Mouse (Mus musculus): ENCODE measurements around the gene Hist1h2ai. TPM values are rescaled to one million over a fixed set of nuclear protein-coding genes. Genes with fewer than 3 reads are reported as not detected.
A peak's percentile ranks its signal among the peaks of the same experiment; 100 is the strongest.
"Not testable (repeated sequence)": the region's sequence is repeated elsewhere in the genome, so short reads cannot be mapped to it uniquely, and the experiment has no call there.

Gene Hist1h2ai
- polyA plus RNA-seq, 1 experiment from 2014 or later: not detected

DNA sequence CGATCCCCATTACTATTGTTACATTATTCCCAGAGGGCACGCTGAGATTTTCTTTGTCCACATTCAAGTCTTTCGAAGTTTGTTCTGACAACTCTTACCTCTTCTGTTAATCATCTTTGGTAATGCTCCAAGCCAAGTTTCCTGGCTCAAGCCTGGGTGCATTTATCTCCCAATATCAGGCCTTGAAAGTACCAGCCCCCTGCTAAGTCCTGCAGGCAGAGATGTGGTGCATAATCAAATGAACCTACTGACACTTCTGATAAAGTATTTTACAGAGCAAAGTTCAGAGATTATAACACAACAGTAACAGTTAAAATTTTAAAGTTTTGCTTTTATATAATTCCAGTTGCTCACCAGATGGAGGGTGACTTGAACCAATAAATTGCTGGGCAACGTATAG is 4.5 kb upstream of the Hist1h2ai start:
- peaks cover 8% of the 10 kb centered on the region; the same call in 1 of the 2 replicates for H3K4me1 ChIP-seq (ENCODE audit: insufficient read depth, low read depth, low read length)
- no peaks in the 10 kb centered on the region for H3K27me3 ChIP-seq (replicated peaks; ENCODE audit: insufficient read depth, low read length)
- H3K9me3 ChIP-seq (ENCODE audit: low read length): no peaks in the 10 kb centered on the region
- no peak overlapping the region for H3K27ac ChIP-seq (ENCODE audit: low read length)
- no peaks in the 10 kb centered on the region for H3K36me3 ChIP-seq (ENCODE audit: insufficient read depth, low read length)
- no peak overlapping the region for H3K9ac ChIP-seq (replicated peaks; ENCODE audit: low read depth)
- peak overlapping the region; percentile 60 for H3K4me2 ChIP-seq (replicated peaks; ENCODE audit: low read depth, low read length)
- no peak for ATAC-seq
- WGBS: 31% methylated on average over 4 of the region's 4 CpGs
- TF ChIP-seq CTCF (IDR thresholded peaks at IDR 0.05): no peak
- no peak for TF ChIP-seq EP300 (IDR thresholded peaks at IDR 0.05)
- H3K4me3 ChIP-seq (ENCODE audit: low read depth, low read length): no peak overlapping the region
- no peak for DNase-seq (ENCODE audit: low spot score)

DNA sequence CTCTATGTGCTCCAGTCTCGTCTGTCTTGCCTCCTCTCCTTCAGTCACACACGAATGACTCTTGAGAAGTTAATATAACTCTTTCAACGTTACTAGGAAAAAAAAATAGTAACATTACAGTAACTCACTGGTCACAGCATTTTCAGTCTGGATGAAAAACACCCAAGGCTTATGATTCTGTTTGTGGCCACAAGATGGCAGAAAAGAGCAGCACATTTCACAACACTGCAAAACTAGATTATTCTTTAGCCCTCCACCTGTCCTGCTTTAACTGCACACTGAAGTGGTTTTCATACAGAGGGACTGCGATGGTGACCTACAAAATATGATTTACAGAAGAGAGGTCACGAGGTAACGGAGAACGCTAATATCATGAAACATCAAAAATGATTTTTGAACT is 1.5 kb upstream of the Hist1h2ai start:
- H3K9ac ChIP-seq (replicated peaks; ENCODE audit: low read depth): no peak overlapping the region
- TF ChIP-seq EP300 (IDR thresholded peaks at IDR 0.05): no peak; the same call in 1 of the 2 replicates
- peak; percentile 91 for TF ChIP-seq CTCF (IDR thresholded peaks at IDR 0.05)
- H3K4me3 ChIP-seq (ENCODE audit: low read depth, low read length): no peak overlapping the region
- no peak for ATAC-seq
- peak overlapping the region; percentile 67; the same call in 1 of the 2 replicates for H3K4me2 ChIP-seq (replicated peaks; ENCODE audit: low read depth, low read length)
- peak; percentile 87 for DNase-seq (ENCODE audit: low spot score)
- peaks cover 17% of the 10 kb centered on the region; the same call in 1 of the 2 replicates for H3K4me1 ChIP-seq (ENCODE audit: insufficient read depth, low read depth, low read length)
- no peaks in the 10 kb centered on the region for H3K36me3 ChIP-seq (ENCODE audit: insufficient read depth, low read length)
- no peaks in the 10 kb centered on the region for H3K27me3 ChIP-seq (replicated peaks; ENCODE audit: insufficient read depth, low read length)
- under 1% methylated on average over 7 of the region's 7 CpGs for WGBS
- H3K27ac ChIP-seq (ENCODE audit: low read length): no peak overlapping the region
- no peaks in the 10 kb centered on the region for H3K9me3 ChIP-seq (ENCODE audit: low read length)

DNA sequence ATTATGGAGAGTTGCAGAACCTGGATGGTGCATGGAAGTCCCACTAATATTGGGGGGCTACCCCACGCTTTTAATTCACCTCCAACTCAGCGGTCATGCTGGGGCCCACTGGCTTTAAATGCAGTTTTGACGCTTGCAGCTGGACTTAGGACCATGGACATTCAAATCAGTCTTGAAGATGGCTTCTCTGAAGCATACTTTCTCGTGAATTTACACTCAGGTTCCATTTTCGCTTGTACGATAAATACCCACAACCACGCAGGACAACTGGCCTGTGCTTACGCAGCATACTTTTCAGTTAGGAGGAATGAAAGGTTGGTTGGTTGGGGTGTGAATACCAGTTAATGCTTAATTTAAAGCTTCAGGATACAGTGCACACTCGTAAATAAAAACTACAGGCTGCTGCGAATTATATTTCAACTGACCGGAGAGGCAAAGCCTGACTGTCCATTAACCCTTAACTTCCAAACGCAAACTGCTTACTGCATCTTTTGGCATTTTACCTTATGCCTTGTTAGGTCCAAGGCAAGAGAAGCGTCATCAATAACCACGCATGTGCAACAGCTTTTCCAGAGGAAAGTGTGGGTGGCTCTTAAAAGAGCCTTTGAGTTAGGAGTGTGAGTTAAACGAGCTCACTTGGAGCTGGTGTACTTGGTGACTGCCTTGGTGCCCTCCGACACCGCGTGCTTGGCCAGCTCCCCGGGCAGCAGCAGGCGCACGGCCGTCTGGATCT is 925 bp upstream of the Hist1h2ai start:
- no peaks in the 10 kb centered on the region for H3K36me3 ChIP-seq (ENCODE audit: insufficient read depth, low read length)
- no peaks in the 10 kb centered on the region for H3K9me3 ChIP-seq (ENCODE audit: low read length)
- H3K4me3 ChIP-seq (ENCODE audit: low read depth, low read length): peak overlapping the region; percentile 35
- WGBS: under 1% methylated on average over 19 of the region's 22 CpGs
- peaks cover 17% of the 10 kb centered on the region; the same call in 1 of the 2 replicates for H3K4me1 ChIP-seq (ENCODE audit: insufficient read depth, low read depth, low read length)
- DNase-seq (ENCODE audit: low spot score): peak; percentile 38
- no peak overlapping the region for H3K27ac ChIP-seq (ENCODE audit: low read length)
- peak overlapping the region; percentile 67 for H3K4me2 ChIP-seq (replicated peaks; ENCODE audit: low read depth, low read length)
- TF ChIP-seq EP300 (IDR thresholded peaks at IDR 0.05) (no peak), CTCF (IDR thresholded peaks at IDR 0.05) (no peak)
- H3K9ac ChIP-seq (replicated peaks; ENCODE audit: low read depth): no peak overlapping the region
- no peaks in the 10 kb centered on the region for H3K27me3 ChIP-seq (replicated peaks; ENCODE audit: insufficient read depth, low read length)
- ATAC-seq: no peak

DNA sequence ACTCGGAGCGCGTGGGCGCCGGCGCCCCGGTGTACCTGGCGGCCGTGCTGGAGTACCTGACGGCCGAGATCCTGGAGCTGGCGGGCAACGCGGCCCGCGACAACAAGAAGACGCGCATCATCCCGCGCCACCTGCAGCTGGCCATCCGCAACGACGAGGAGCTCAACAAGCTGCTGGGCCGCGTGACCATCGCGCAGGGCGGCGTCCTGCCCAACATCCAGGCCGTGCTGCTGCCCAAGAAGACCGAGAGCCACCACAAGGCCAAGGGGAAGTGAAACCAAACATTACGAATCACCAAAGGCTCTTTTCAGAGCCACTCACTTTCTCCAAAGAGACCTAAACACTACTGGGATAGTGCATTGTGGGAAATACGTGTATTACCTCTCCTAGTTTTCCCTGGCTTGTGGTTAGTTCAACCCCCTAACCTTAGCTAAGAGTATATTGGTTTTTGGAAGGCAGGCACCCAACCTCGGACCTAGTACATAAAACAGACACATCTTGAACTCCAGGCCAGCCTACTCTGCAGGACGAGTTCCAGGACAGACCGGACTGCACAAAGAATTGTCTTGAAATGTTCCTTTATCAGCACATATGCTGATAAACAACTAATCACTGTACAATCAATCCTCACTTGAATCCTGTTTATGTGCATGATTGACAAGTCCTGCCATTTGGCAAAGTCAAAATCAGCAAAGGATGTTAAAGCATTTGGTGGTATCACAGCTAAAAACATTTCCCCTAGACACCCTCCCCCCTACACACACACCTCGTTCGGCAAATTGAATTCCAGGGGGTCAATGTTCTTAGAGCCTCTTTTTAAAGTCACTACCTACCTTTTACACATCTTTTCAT is 544 bp downstream of the Hist1h2ai start:
- H3K9me3 ChIP-seq (ENCODE audit: low read length); H3K27me3 ChIP-seq (replicated peaks; ENCODE audit: insufficient read depth, low read length); H3K36me3 ChIP-seq (ENCODE audit: insufficient read depth, low read length): not testable (repeated sequence)
- ATAC-seq (peak; percentile 30), DNase-seq (ENCODE audit: low spot score) (peak; percentile 58)
- H3K4me1 ChIP-seq (ENCODE audit: insufficient read depth, low read depth, low read length): peaks cover 17% of the 10 kb centered on the region; the same call in 1 of the 2 replicates
- H3K9ac ChIP-seq (replicated peaks; ENCODE audit: low read depth): peak overlapping the region; percentile 39
- H3K27ac ChIP-seq (ENCODE audit: low read length): peak overlapping the region; percentile 79
- WGBS: 0% methylated on average over 9 of the region's 38 CpGs
- H3K4me3 ChIP-seq (ENCODE audit: low read depth, low read length): peak overlapping the region; percentile 35
- H3K4me2 ChIP-seq (replicated peaks; ENCODE audit: low read depth, low read length): peak overlapping the region; percentile 67

DNA sequence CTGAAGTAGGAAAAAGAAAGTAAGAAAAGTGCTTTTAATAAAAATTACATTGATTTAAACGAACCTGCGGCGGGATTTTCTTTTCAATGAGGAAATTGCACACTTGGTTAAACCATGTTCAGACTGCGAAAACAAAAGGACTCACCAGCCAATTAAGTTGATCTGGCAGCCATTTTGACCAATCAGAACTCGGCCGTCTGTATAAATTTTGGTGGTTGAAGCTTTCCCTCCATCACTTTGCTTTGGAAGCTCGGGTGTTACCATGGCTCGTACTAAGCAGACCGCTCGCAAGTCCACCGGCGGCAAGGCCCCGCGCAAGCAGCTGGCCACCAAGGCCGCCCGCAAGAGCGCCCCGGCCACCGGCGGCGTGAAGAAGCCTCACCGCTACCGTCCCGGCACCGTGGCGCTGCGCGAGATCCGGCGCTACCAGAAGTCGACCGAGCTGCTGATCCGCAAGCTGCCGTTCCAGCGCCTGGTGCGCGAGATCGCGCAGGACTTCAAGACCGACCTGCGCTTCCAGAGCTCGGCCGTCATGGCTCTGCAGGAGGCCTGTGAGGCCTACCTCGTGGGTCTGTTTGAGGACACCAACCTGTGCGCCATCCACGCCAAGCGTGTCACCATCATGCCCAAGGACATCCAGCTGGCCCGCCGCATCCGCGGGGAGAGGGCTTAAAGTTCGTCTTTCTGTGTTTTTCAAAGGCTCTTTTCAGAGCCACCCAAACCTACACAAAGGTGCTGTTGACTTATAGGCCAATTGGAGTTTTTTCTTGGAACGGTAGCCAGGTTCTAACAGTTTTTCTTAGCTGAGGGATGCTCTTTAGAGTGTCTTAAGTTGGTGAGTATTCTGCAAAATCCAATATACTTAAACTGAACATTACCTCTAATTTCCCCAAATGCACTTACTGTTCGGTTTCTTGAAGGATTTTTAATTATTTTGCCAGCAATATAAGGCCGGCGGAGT is 1.5 kb downstream of the Hist1h2ai start, which contains the start of gene Hist1h3h:
Hist1h3h (plus strand) TSS at position 263 of the 961 bp plus-strand sequence.
- ATAC-seq: peak; percentile 38
- WGBS: under 1% methylated on average over 25 of the region's 56 CpGs

More for the DNA sequence above, 1.5 kb downstream of the Hist1h2ai start, which contains the start of gene Hist1h3h:
- H3K4me1 ChIP-seq (ENCODE audit: insufficient read depth, low read depth, low read length): peaks cover 17% of the 10 kb centered on the region; the same call in 1 of the 2 replicates
- not testable (repeated sequence) for H3K9me3 ChIP-seq (ENCODE audit: low read length); H3K27me3 ChIP-seq (replicated peaks; ENCODE audit: insufficient read depth, low read length); H3K36me3 ChIP-seq (ENCODE audit: insufficient read depth, low read length)
- peak within 1 kb of the TSS; percentile 39 for H3K9ac ChIP-seq (replicated peaks; ENCODE audit: low read depth)
- DNase-seq (ENCODE audit: low spot score): peak; percentile 93
- H3K4me2 ChIP-seq (replicated peaks; ENCODE audit: low read depth, low read length): peak within 1 kb of the TSS; percentile 67
- peak within 1 kb of the TSS; percentile 35 for H3K4me3 ChIP-seq (ENCODE audit: low read depth, low read length)
- H3K27ac ChIP-seq (ENCODE audit: low read length): peak within 1 kb of the TSS; percentile 79

All from lung, postnatal 0 days (tissue).